In the genomic region with DNA sequence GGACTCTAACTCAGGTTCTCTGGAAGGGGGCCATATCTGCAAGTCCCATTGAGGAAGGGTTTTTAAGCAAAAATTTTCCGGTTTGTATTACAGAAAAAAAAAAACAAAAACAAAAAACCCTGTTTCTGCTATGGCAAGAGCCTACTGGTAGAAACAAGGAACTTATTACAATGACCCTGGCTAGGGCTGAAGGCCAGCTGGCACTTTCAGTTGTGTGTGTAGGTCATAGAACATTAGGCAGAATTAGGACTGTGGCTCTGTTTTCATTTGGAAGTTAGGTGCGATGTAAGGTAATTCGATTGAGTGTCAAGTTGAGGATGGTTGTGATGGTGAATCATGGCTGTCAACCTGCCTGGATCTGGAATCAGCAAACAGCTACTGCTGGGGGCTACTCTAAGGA, we compare ENCODE assay signal across 37 mouse cellular contexts. TPM values are rescaled to one million over a fixed set of nuclear protein-coding genes. Genes with fewer than 3 reads are reported as not detected.
"Had no signal": no experiment of that assay in that cellular context is flagged by ENCODE, and none has a peak within 500 bp of the region (broad histone marks: within the 10 kb centered on the region; RNA-seq: fewer than 3 reads in every experiment).

No protein-coding gene starts in this region.

- H3K4me2 ChIP-seq: limb, embryonic 12.5 days; limb, embryonic 13.5 days; limb, embryonic 15.5 days; liver, embryonic 12.5 days; liver, embryonic 13.5 days; liver, embryonic 15.5 days; lung, embryonic 14.5 days; lung, embryonic 15.5 days; midbrain, embryonic 11.5 days; midbrain, embryonic 12.5 days; midbrain, embryonic 13.5 days; midbrain, embryonic 15.5 days; neural tube, embryonic 12.5 days; neural tube, embryonic 13.5 days had no signal

- DNase-seq: left cerebral cortex, postnatal 4 days; liver; liver, embryonic 13.5 days; liver, postnatal 0 days; lung, adult 18-20 months; lung, adult 2 months; lung, embryonic 14.5 days; lung, postnatal 10 days; lung, postnatal 14 days; lung, postnatal 36 days; lung, postnatal 4 days; midbrain, embryonic 14.5 days had no signal

- H3K9ac ChIP-seq: limb, embryonic 12.5 days; limb, embryonic 13.5 days; limb, embryonic 15.5 days; liver, embryonic 12.5 days; liver, embryonic 13.5 days; liver, embryonic 14.5 days; liver, embryonic 15.5 days; liver, postnatal 0 days; lung, embryonic 14.5 days; lung, embryonic 15.5 days; midbrain, embryonic 12.5 days; midbrain, embryonic 13.5 days; midbrain, embryonic 15.5 days; neural tube, embryonic 12.5 days; neural tube, embryonic 13.5 days had no signal

- H3K27ac ChIP-seq: limb, embryonic 10.5 days; limb, embryonic 12.5 days; limb, embryonic 13.5 days; limb, embryonic 15.5 days; liver, embryonic 12.5 days; liver, embryonic 13.5 days; liver, embryonic 14.5 days; liver, embryonic 15.5 days; lung, embryonic 15.5 days; macrophage; midbrain, embryonic 10.5 days; midbrain, embryonic 12.5 days; midbrain, embryonic 13.5 days; midbrain, embryonic 15.5 days; neural tube, embryonic 12.5 days; neural tube, embryonic 13.5 days had no signal

- H3K4me1 ChIP-seq: limb, embryonic 10.5 days; limb, embryonic 12.5 days; liver, embryonic 12.5 days; liver, embryonic 13.5 days; liver, embryonic 15.5 days; lung, embryonic 15.5 days; megakaryocyte, embryonic 14.5 days; midbrain, embryonic 10.5 days; midbrain, embryonic 12.5 days; midbrain, embryonic 13.5 days; midbrain, embryonic 15.5 days; neural tube, embryonic 12.5 days; neural tube, embryonic 13.5 days had no signal

- H3K36me3 ChIP-seq: liver, embryonic 13.5 days; liver, embryonic 15.5 days; lung, embryonic 15.5 days; midbrain, embryonic 12.5 days; midbrain, embryonic 13.5 days; midbrain, embryonic 15.5 days; neural tube, embryonic 13.5 days had no signal

- H3K4me3 ChIP-seq: limb, embryonic 10.5 days; limb, embryonic 12.5 days; limb, embryonic 13.5 days; limb, embryonic 15.5 days; liver, embryonic 12.5 days; liver, embryonic 13.5 days; liver, embryonic 15.5 days; lung, embryonic 15.5 days; megakaryocyte, embryonic 14.5 days; midbrain, embryonic 10.5 days; midbrain, embryonic 12.5 days; midbrain, embryonic 13.5 days; midbrain, embryonic 15.5 days; myocyte; neural tube, embryonic 12.5 days; neural tube, embryonic 13.5 days had no signal

- H3K9me3 ChIP-seq: limb, embryonic 10.5 days; limb, embryonic 12.5 days; limb, embryonic 13.5 days; limb, embryonic 15.5 days; liver, embryonic 12.5 days; liver, embryonic 13.5 days; liver, embryonic 15.5 days; lung, embryonic 15.5 days; megakaryocyte, embryonic 14.5 days; midbrain, embryonic 10.5 days; midbrain, embryonic 12.5 days; midbrain, embryonic 13.5 days; midbrain, embryonic 15.5 days; neural tube, embryonic 12.5 days; neural tube, embryonic 13.5 days had no signal

- ATAC-seq: liver, embryonic 12.5 days; liver, postnatal 0 days; lung, postnatal 0 days; midbrain, embryonic 13.5 days; midbrain, embryonic 15.5 days; midbrain, embryonic 16.5 days had no signal

- H3K27me3 ChIP-seq: limb, embryonic 12.5 days; limb, embryonic 13.5 days; limb, embryonic 15.5 days; liver, embryonic 12.5 days; liver, embryonic 13.5 days; lung, embryonic 15.5 days; midbrain, embryonic 12.5 days; midbrain, embryonic 13.5 days; midbrain, embryonic 15.5 days; neural tube, embryonic 12.5 days; neural tube, embryonic 13.5 days had no signal

RNA-seq across cellular contexts. Expression of a gene that starts 25.8 kb away (rescaled TPM):
- total RNA-seq: megakaryocyte progenitor cell, adult 5-6 weeks; megakaryocyte, adult 5-6 weeks; megakaryocyte-erythroid progenitor cell, adult 5-6 weeks; monocyte, adult 5-6 weeks had no signal
- polyA plus RNA-seq: liver, embryonic 12.5 days; liver, embryonic 13.5 days; liver, embryonic 14.5 days; lung, embryonic 14.5 days; lung, embryonic 15.5 days; lung, embryonic 16.5 days; macrophage had no signal
